In genomic region chr11:20025899-20026298, GRCm38 (mm10) we compare ENCODE assay signal across 12 mouse cellular contexts.
DNase-seq lines count a peak whose midpoint lies in the region; ATAC-seq and TF ChIP-seq lines count a peak whose summit lies in the region.
"Had no signal": no experiment of that assay in that cellular context is flagged by ENCODE, and none has a peak within 500 bp of the region (broad histone marks: within the 10 kb centered on the region; RNA-seq: fewer than 3 reads in every experiment).

No protein-coding gene starts in this region.

- TF ChIP-seq EP300 in lung, postnatal 0 days (IDR thresholded peaks at IDR 0.05): no peak

- no peaks in the 10 kb centered on the region for H3K27me3 ChIP-seq in lung, postnatal 0 days (replicated peaks; ENCODE audit: insufficient read depth, low read length)
- H3K27me3 ChIP-seq in embryonic facial prominence, embryonic 10.5 days (replicated peaks; ENCODE audit: low read depth, poor library complexity, severe bottlenecking): no peaks in the 10 kb centered on the region
- H3K27me3 ChIP-seq: embryonic facial prominence, embryonic 12.5 days; midbrain, embryonic 12.5 days had no signal

- H3K36me3 ChIP-seq in lung, postnatal 0 days (ENCODE audit: insufficient read depth, low read length): peaks cover 6% of the 10 kb centered on the region
- H3K36me3 ChIP-seq in embryonic facial prominence, embryonic 10.5 days (replicated peaks): peaks cover 56% of the 10 kb centered on the region

- no peak overlapping the region for H3K4me3 ChIP-seq in lung, postnatal 0 days (ENCODE audit: low read depth, low read length)
- H3K4me3 ChIP-seq in embryonic facial prominence, embryonic 10.5 days: no peak overlapping the region
- H3K4me3 ChIP-seq: embryonic facial prominence, embryonic 12.5 days; midbrain, embryonic 12.5 days had no signal

- ATAC-seq in cerebellum, adult (ENCODE audit: insufficient number of reproducible peaks, low FRiP score, low TSS enrichment): 0 out of 2 replicates have a peak, but pooled peaks have one; percentile 10
- no peak for ATAC-seq in lung, postnatal 0 days
- ATAC-seq: inflammation-experienced regulatory T-cells, adult 6 months had no signal

- no peak overlapping the region for H3K27ac ChIP-seq in lung, postnatal 0 days (ENCODE audit: low read length)
- H3K27ac ChIP-seq in embryonic facial prominence, embryonic 10.5 days (replicated peaks): no peak overlapping the region
- H3K27ac ChIP-seq: embryonic facial prominence, embryonic 12.5 days; midbrain, embryonic 12.5 days had no signal

- H3K4me2 ChIP-seq in lung, postnatal 0 days (replicated peaks; ENCODE audit: low read depth, low read length): no peak overlapping the region
- H3K4me2 ChIP-seq: embryonic facial prominence, embryonic 12.5 days; midbrain, embryonic 12.5 days had no signal

- TF ChIP-seq CTCF in lung, postnatal 0 days (IDR thresholded peaks at IDR 0.05): peak; percentile 29

- 61% methylated on average over 11 of the region's 11 CpGs for WGBS in lung, postnatal 0 days
- WGBS in embryonic facial prominence, embryonic 10.5 days: 48% methylated on average over 11 of the region's 11 CpGs

- H3K4me1 ChIP-seq in lung, postnatal 0 days (ENCODE audit: insufficient read depth, low read depth, low read length): no peaks in the 10 kb centered on the region
- H3K4me1 ChIP-seq in embryonic facial prominence, embryonic 10.5 days: peaks cover 9% of the 10 kb centered on the region; the same call in 1 of the 2 replicates
- H3K4me1 ChIP-seq: embryonic facial prominence, embryonic 12.5 days; midbrain, embryonic 12.5 days had no signal

- no peak for DNase-seq in cerebellum, adult 9-11 months
- no peak for DNase-seq in lung, postnatal 0 days (ENCODE audit: low spot score)
- no peak for DNase-seq in lung, postnatal 14 days
- peak; percentile 39 for DNase-seq in embryonic facial prominence, embryonic 10.5 days (ENCODE audit: low spot score)
- peak; percentile 41 to 60 for DNase-seq in kidney, postnatal 36 days
- no peak for DNase-seq in ovary, postnatal 10 days (ENCODE audit: low spot score)
- DNase-seq in right cerebral cortex, postnatal 10 days (ENCODE audit: low spot score in 2 of 2): no peak
- DNase-seq: gastrocnemius, postnatal 36 days had no signal

- H3K9me3 ChIP-seq in lung, postnatal 0 days (ENCODE audit: low read length): peaks cover 6% of the 10 kb centered on the region
- peaks cover 11% of the 10 kb centered on the region for H3K9me3 ChIP-seq in embryonic facial prominence, embryonic 10.5 days

- no peak overlapping the region for H3K9ac ChIP-seq in lung, postnatal 0 days (replicated peaks; ENCODE audit: low read depth)
- H3K9ac ChIP-seq: embryonic facial prominence, embryonic 12.5 days; midbrain, embryonic 12.5 days had no signal

Comparison
In these comparisons a context has a peak if more than half of its experiments do, and no peak if none do; other contexts are left out.
1. DNase-seq: peak in embryonic facial prominence, embryonic 10.5 days (single experiment) and kidney, postnatal 36 days (2 of 2); none in cerebellum, adult 9-11 months (single experiment), lung, postnatal 0 days (single experiment), lung, postnatal 14 days (single experiment), ovary, postnatal 10 days (single experiment) and right cerebral cortex, postnatal 10 days (0 of 2).